Mouse (Mus musculus): Measurements from ENCODE around the gene Tlr8. TPM values are rescaled to one million over a fixed set of nuclear protein-coding genes. Genes with fewer than 3 reads are reported as not detected.

The Tlr8 gene
- polyA plus RNA-seq, 1 experiment from 2014 or later = 0.09 TPM

Other genes with a start within 250 kb of the Tlr8 start
- 7,356 and 7,374 TPM in 2 replicates for gene Tmsb4x, start 55.0 kb downstream of the Tlr8 start, polyA plus RNA-seq (2015; fragmentation: Nextera tagmentation; extraction: Ambion mirVana)
- 0.31 and 0.53 TPM in 2 replicates for gene Tlr7, start 66.2 kb upstream of the Tlr8 start, polyA plus RNA-seq (2015; fragmentation: Nextera tagmentation; extraction: Ambion mirVana)
- 12.0 and 12.2 TPM in 2 replicates for gene Prps2, start 118.4 kb upstream of the Tlr8 start, polyA plus RNA-seq (2015; fragmentation: Nextera tagmentation; extraction: Ambion mirVana)